Mouse (Mus musculus): Measurements from ENCODE around the gene Rnf17. TPM values are rescaled to one million over a fixed set of nuclear protein-coding genes. Genes with fewer than 3 reads are reported as not detected.

Gene Rnf17
- total RNA-seq, 2 experiments from 2014 or later, result 0.51 to 0.79 TPM

DNA sequence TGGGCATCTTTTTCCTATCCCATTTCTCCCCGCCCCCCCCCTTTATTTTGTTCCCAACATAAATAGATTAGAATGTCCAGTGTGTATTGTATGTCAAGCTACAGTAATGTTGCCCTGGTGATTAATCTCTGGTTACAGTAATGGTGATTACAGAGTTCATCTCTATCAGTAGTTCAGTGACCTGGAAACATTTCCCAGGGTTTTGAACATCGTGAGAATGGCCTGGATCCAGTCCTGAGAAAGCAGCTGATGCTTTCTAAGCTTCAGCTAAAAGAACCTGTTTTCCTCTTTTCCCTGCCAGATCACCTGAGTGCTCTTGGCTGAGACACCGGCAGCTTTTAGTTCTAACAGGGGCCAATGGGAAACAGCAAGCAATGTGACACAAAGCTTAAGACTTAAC, 12.1 kb upstream of the Rnf17 start:
- H3K27ac ChIP-seq, result no peak overlapping the region
- no peak overlapping the region for H3K4me3 ChIP-seq
- TF ChIP-seq CTCF (conservative IDR thresholded peaks at IDR 0.05), result no peak
- DNase-seq (ENCODE audit: low spot score in 2 of 2), result no peak

DNA sequence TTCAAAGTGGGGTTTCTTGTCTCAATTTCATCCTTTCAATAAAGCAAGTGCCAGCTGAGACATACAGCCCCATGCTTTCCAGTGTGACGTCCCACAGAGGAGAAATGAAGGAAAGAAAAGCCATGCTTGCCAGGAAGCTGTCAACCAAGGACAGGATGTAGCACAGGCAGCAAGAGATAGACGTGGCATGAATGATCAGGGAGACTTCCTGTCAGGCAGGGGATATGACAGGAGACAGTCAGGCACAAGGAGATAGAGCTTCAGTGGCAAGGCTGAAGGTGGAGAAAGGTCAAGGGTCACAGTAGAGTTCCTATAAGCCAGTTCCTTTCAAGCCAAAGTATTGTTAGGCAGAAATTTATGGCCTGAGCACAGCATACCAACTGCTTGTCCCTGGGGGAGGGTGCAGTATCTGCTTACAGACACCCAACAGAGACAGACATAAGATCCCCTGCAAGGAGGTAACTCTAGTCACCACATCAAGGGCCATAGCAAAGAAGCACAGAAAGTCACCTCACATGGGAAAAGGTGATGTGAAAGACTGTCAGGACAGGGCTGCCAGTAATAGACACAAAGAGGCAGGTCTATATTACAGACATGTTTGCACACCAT, 8.6 kb upstream of the Rnf17 start:
- no peak overlapping the region for H3K27ac ChIP-seq
- no peak overlapping the region for H3K4me3 ChIP-seq
- DNase-seq (ENCODE audit: low spot score in 2 of 2), result no peak
- no peak for TF ChIP-seq CTCF (conservative IDR thresholded peaks at IDR 0.05)

DNA sequence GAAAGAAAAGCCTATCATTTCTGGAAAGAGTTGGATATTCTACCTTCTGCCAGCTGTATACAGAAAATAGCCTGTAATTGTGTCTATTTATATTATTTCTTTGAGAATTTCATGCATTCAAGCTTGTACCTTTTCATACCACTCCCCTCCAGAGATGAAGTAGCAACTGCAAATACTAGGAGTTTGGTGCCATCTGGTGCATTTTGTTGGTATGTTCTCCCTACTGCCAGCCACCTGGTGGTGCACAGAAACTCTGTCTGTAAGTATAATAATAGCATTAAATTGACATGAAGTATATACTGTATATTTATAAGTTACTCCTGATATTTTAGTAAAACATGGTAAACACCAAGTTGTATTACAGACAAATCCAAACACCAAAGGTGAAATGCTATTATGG, 4.4 kb upstream of the Rnf17 start:
- H3K4me3 ChIP-seq, result no peak overlapping the region
- DNase-seq (ENCODE audit: low spot score in 2 of 2), result peak; percentile 16 to 34
- no peak overlapping the region for H3K27ac ChIP-seq
- TF ChIP-seq CTCF (conservative IDR thresholded peaks at IDR 0.05), result peak; percentile 86

- TF ChIP-seq CTCF (conservative IDR thresholded peaks at IDR 0.05), result no peak
- no peak for DNase-seq (ENCODE audit: low spot score in 2 of 2)
- H3K27ac ChIP-seq, result no peak overlapping the region
- H3K4me3 ChIP-seq, result no peak overlapping the region
Observed at GRCm38 (mm10) chr14:56403072-56403375, 643 bp downstream of the Rnf17 start.

GRCm38 (mm10) chr14:56462090-56462489, 59.7 kb downstream of the Rnf17 start:
- Histone ChIP-seq H3K4me3 (no peak overlapping the region), H3K27ac (no peak overlapping the region)
- no peak for DNase-seq (ENCODE audit: low spot score in 2 of 2)
- no peak for TF ChIP-seq CTCF (conservative IDR thresholded peaks at IDR 0.05)

DNA sequence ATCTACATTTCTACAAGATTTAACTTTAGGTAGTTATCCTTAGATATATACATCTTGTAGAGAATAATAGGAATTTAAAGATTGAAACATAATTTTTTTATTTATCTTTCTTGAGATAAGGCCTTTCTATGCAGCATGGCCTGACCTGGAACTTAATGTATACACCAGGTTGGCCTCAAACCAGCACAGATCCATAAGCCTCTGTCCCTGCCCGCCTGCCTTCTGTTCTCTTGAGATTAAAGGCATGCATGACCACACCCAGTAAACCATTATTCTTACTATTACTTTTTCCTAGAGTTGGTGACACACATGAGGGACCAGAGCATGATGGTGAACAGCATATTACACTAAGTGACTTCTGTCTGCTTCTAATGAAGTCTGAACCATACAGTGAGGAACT, 60.3 kb downstream of the Rnf17 start:
- no peak for DNase-seq (ENCODE audit: low spot score in 2 of 2)
- H3K27ac ChIP-seq, result no peak overlapping the region
- TF ChIP-seq CTCF (conservative IDR thresholded peaks at IDR 0.05), result no peak
- no peak overlapping the region for H3K4me3 ChIP-seq

GRCm38 (mm10) chr14:56468145-56468544, 65.8 kb downstream of the Rnf17 start:
- no peak for DNase-seq (ENCODE audit: low spot score in 2 of 2)
- Histone ChIP-seq H3K4me3 (no peak overlapping the region), H3K27ac (no peak overlapping the region)
- peak; percentile 61 for TF ChIP-seq CTCF (conservative IDR thresholded peaks at IDR 0.05)

DNA sequence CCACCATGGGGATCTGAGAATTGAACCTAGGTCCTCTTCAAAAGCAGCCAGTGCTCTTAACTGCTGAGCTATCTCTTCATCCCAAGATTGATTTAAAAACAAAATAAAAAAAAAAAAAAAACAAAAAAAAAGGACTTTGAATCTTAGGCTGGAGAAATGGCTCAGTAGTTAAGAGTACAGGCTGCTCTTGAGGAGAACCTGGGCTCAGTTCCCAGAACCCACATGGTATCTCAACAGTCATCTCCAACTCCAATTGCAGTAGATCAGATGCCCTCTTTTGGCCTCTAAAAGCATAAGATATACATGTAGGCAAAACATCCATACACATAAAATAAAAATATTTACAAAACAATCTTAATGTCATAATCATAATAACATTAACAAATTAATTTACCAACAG, 87.4 kb downstream of the Rnf17 start:
- Histone ChIP-seq H3K27ac (no peak overlapping the region), H3K4me3 (no peak overlapping the region)
- no peak for TF ChIP-seq CTCF (conservative IDR thresholded peaks at IDR 0.05)
- DNase-seq (ENCODE audit: low spot score in 2 of 2), result no peak

DNA sequence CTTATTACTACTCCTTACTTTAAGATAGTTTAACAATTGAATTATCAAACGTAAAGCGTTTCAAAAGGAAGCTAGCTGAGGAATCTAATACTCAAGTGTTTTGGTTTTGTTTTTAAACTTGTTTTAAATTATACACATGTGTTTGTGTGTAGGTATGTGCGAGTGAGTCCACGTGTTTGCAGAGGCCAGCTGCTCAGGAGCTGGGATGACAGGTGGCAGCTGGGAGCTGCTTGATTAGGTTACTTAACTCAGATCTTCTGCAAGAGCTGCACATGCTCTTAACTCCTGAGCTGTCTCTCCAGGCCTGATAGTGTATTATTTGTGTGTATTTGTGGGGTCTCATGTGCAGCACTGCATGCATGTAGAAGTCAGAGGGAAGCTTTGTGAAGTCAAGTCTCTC, 100.0 kb downstream of the Rnf17 start:
- DNase-seq (ENCODE audit: low spot score in 2 of 2), result no peak
- no peak overlapping the region for H3K27ac ChIP-seq
- TF ChIP-seq CTCF (conservative IDR thresholded peaks at IDR 0.05), result no peak
- H3K4me3 ChIP-seq, result no peak overlapping the region

DNA sequence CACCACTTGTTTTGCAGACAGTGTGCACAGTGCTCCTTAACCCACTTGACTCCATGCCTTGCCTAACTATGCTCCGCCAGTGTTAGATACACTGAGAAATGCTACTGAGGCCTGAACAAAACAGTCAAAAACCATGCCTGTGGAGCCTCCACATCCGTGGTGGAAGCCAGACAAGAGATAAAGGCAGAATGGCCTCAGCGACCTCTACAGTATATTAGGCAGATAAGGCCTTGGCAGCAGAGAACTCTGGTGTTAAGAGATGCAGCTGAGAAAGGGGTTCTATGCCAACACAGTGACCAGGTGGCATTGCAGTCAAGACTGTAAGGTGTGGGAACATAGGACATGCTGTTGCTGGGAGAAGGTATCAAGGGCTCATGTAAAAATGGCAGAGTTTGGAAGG, 104.4 kb downstream of the Rnf17 start:
- H3K27ac ChIP-seq, result no peak overlapping the region
- DNase-seq (ENCODE audit: low spot score in 2 of 2), result no peak
- TF ChIP-seq CTCF (conservative IDR thresholded peaks at IDR 0.05), result no peak
- H3K4me3 ChIP-seq, result no peak overlapping the region

GRCm38 (mm10) chr14:56512084-56512483, 109.7 kb downstream of the Rnf17 start:
- DNase-seq (ENCODE audit: low spot score in 2 of 2), result no peak
- H3K4me3 ChIP-seq, result no peak overlapping the region
- TF ChIP-seq CTCF (conservative IDR thresholded peaks at IDR 0.05), result peak; percentile 58
- no peak overlapping the region for H3K27ac ChIP-seq

DNA sequence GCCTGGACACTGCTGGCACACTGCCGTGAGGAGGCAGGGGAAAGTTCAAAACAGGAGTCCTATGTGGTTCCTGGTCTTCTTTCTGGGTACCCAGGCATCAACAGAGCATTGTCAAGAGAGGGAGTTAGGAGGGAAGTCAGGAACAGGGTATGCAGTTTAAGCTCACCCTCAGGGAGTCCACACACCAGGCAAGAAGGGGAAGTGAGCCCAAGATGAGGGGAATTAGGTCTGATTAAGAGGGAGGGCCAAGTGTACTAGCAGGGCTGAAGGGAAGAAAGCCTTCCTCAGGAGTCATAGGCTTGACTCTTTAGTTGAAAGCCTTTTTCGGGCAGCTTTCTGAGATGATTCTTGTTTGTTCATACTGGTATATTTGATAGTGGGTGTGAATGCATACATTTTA, 112.4 kb downstream of the Rnf17 start:
- no peak for DNase-seq (ENCODE audit: low spot score in 2 of 2)
- Histone ChIP-seq H3K4me3 (no peak overlapping the region), H3K27ac (no peak overlapping the region)
- no peak for TF ChIP-seq CTCF (conservative IDR thresholded peaks at IDR 0.05)

GRCm38 (mm10) chr14:56530788-56531187, 128.4 kb downstream of the Rnf17 start:
- H3K27ac ChIP-seq, result no peak overlapping the region
- no peak for DNase-seq (ENCODE audit: low spot score in 2 of 2)
- no peak for TF ChIP-seq CTCF (conservative IDR thresholded peaks at IDR 0.05)
- H3K4me3 ChIP-seq, result no peak overlapping the region

GRCm38 (mm10) chr14:56544946-56545345, 142.6 kb downstream of the Rnf17 start:
- Histone ChIP-seq H3K4me3 (no peak overlapping the region), H3K27ac (no peak overlapping the region)
- TF ChIP-seq CTCF (conservative IDR thresholded peaks at IDR 0.05), result no peak
- no peak for DNase-seq (ENCODE audit: low spot score in 2 of 2)

DNA sequence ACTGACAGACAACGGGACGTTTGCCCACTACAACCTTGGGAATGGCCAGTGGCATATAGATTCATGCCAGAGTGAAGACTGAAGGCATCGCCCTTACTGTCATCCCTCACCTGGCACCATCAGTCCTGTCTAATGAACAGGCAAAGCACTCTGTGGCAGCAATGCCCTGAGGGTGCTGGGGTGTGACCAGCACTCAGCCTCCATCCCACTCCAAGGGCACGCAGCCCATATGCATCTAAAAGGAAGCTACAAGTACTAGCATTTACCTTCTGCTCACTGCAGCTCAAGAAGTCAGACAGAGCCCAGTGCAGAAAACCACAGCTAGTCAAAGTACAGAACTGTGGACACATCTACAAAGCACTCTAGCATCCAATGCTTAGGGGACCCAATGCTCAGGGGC, 143.1 kb downstream of the Rnf17 start:
- H3K4me3 ChIP-seq, result no peak overlapping the region
- H3K27ac ChIP-seq, result no peak overlapping the region
- DNase-seq (ENCODE audit: low spot score in 2 of 2), result no peak
- TF ChIP-seq CTCF (conservative IDR thresholded peaks at IDR 0.05), result no peak

Data from layer of hippocampus, adult 2 months (tissue).